Mouse (Mus musculus) adrenal gland (tissue): ENCODE results near the gene Gusb.
"Not testable (repeated sequence)": the region's sequence is repeated elsewhere in the genome, so short reads cannot be mapped to it uniquely, and the experiment has no call there.

Experiments used
- intact Hi-C: fragments of 180-260 bp; cut with DNase I; formaldehyde crosslinking; loops from one replicate; pipeline ENCODE4 v1.15.1; 2025
- long read RNA-seq, 2 experiments: library from polyadenylated mRNA; unstranded; transcript quantifications; one replicate each; pipeline ENCODE4 v2.0.0; 2020; ENCODE audit warnings: borderline replicate concordance in 1 of 2; ENCODE audit not compliant: insufficient replicate concordance in 1 of 2

Gusb gene
- long read RNA-seq, experiment 1, transcript Gusb-201 (12 exons, 2,687 nt) = major isoform, 46 of 64 reads
- long read RNA-seq, experiment 1, transcript Gusb-203 (4 exons, 2,038 nt) = minor isoform, 9 of 64 reads
- long read RNA-seq, experiment 1, partial matches to known transcripts = 2 of 64 reads
- long read RNA-seq, experiment 1, other reads (novel, unspliced or antisense) = 5 of 64 reads
- long read RNA-seq, experiment 2, transcript Gusb-203 (4 exons, 2,038 nt) = minor isoform, 13 of 77 reads
- long read RNA-seq, experiment 2, transcript Gusb-201 (12 exons, 2,687 nt) = major isoform, 51 of 77 reads
- long read RNA-seq, experiment 2, partial matches to known transcripts = 9 of 77 reads
- long read RNA-seq, experiment 2, other reads (novel, unspliced or antisense) = 3 of 77 reads

DNA sequence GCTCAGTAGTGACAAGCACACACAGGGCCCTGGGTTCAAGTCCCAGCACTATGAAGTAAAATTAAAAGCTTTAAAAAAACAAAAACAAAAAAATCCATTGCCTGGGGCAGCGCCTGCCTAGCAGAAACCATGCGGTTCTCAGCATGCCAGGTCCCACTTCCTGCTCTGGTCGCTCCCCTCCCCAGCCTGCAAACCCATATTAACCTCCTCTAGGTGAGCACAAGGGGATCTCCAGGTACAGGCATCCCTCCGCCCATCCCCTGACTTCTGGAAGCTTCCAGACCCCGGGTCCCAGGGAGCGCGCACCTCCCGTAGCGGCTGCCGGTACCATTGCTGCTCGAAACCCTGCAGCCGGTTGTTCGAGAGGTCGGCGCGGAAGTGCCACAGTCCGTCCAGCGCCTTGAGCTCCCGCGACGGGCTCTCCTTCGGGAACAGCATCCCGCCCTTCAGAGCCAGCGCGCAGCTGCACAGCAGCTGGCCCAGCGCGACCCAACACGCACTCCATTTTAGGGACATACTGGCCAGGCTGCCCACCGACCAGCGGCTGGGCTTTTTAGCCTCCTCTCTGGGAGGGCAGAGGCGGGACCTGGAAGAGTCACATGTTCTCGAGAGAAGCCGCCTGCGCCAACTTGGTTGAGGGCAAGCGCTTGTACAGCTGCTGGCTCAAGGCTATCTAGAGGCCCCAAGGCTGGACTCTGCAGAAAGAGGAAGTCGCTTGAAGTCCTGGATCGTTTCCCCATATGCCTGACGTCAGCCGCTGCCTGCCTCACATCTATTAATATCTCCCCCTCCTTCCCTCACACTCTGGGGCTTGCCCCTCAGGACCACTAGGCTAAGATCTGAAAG is at the start of gene Gusb:
Gene Gusb, minus strand, starts transcription at position 749 of the 846 bp plus-strand sequence.
- intact Hi-C loops = loop anchor here (5.0 kb wide), 1 partner anchor 160 kb away; no protein-coding TSS in a partner anchor

DNA sequence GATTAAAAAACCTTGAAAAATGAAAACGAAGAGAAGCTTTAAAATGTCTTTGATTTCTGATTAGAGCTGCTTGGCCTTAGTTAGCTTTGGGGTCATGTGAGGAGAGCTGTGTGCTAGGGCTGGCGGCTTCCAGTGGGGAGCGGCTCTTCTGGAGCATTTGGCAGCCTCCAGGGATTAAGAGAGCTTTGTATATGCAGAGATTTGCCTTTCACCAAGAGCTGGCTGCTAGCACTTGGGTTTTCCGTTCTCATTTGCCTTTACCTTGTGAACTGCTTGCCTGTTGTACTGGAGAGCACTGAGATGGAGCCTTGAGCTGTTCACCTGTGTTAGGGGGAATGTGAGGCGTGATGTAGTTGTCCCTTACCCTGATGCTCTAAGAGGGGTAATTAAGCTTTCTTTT is 49.7 kb upstream of the Gusb start:
- intact Hi-C loops = no loop called here

DNA sequence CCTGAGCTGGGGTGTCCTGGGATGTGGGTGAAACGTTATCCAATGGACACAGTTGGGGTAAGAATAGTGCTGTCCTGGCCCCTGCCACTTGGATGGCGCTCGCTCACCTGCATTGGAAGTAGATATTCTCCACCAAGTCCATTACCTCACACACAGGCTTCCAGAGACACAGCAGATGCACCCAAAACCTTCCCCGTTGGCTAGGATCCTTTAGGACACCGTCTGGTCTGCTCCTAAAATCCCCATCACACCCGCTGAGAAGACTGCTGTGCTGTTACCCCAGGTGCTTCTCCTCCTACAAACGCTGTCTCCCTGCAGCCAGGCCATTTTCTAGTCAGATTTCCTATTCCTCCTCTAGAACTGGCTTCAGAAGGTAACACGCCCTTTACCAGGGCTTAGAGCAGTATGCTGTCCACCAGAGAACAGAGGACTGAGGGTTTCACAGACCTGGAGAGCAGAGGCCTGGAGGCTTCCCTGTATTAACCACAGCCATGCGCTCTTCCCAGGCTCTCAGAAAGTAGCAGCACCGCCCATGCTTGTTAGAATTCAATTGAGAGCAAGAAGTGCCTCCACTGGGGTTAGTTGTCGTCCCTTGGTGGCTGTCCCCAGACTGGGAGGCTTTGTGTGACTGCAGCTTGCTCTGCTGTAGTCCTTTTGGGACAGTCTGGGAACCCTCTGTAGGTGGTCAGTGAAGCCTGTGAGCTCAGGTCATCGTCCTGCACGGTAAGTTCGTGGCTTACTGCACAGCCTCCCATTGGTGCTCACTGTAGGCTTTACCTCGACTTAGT is 48.4 kb upstream of the Gusb start:
- intact Hi-C loops = no loop called here

DNA sequence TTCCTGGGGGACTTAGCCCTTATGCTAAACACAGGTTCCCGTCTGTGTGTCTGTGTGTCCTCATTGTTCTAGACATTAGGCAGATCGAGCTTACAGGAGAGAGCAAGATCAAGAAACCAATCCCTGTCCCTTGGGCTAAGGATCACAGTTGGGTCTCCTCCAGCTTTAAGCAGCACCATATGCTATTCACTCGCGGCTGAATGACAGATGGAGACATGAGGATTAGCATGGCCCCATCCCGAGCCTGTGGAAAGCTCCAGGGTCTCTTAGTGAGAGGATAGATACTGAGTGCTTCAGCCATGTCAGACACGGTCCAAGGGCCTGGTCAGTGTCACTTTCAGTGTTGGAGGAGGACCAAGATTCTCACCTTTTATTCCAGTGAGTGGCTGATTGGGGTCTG is 47.6 kb upstream of the Gusb start:
- intact Hi-C loops = no loop called here

DNA sequence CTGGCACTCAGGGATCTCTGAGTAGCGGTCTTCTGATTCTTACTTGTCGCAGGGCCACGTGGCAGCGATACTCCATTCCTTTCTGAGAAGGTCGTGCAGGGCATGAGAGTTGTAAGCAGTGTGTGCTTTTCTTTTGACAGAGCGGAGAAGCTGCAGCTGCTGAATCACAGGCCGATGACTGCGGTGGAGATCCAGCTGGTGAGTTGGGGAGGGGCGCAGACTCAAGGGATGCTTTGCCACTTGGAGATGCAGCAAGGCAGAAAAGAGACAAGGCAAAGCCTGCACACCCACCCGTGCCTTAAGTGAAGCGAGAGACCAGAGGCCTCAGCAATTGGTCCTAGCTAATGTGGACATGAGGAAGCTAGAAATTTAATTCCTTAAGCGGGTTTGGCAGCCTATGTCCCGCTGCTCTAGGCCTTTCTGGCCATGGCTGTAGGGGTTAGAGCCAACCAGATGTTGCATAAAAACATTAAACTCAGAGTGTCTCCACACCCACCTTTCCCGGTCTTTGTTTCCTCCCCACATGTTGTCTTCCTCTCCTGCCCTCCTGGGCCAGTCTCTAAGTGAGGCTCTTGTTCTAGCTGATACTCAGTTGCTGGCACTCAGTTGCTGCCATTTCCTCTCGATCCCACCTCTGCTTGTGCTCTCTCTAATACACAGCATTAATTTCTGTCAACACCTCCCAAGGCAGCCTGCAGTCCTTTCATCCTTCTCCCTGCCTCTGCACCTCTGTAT is 46.1 kb upstream of the Gusb start:
- intact Hi-C loops = loop anchor here (5.0 kb wide), 1 partner anchor 88 kb away; no protein-coding TSS in a partner anchor

DNA sequence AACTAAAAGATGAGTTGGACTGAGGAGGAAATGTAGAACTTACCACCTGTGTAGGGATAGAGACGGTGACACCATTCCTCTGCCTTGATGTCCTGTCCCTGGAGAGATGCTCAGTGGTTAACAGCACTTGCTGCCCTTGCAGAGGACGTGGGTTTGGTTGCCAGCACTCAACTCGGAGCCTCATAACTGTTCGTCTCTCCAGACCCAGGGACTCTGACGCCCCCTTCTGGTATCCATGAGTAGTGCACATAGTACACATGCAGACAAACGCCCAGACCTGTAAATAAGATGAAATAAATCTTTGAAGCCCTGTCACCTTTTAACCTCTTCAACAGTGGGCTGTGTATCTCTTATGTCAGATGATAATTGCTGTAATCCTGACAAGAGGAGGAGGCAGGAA is 44.2 kb upstream of the Gusb start:
- intact Hi-C loops = loop anchor here (5.0 kb wide), 1 partner anchor 90 kb away; no protein-coding TSS in a partner anchor

DNA sequence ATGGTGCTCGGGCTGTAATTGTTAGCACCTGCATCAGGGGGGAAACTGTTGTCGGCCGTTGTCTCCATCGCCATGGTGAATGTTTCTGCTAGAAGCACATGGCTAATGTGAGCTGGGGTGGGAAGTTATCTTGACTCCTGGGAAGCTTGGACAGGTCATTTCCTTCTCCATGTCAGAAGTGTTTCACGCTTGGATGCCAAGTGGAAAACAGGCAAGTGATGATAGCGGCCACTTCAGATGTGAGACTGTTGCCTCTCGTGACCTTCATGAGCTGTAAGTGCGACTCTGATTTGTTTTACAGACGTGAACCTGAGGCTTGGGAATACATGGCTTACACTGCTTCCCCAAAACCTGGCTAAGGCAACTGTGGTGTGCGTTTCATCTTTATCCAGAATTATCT is 43.7 kb upstream of the Gusb start:
- intact Hi-C loops = loop anchor here (5.0 kb wide), 1 partner anchor 91 kb away; no protein-coding TSS in a partner anchor

DNA sequence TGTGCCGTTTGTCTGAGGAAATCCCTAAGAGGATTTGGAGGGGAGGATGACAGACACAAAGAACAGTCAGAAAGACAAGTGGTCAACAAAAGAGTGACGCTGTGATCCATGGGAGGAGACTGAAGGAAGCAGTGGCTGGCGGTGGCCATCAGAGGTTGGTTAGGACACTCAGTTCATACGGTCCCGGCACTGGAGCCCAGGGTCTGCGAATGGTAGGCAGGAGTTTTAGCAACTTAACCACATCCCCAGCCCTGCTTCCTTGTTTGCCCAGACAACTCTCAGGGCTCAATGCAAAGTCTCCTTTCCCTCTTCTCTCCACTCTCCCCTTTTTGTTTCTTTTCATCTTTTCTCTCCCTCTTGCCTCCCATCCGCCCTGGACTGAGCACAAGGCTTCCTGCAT is 43.3 kb upstream of the Gusb start:
- intact Hi-C loops = loop anchor here (5.0 kb wide), 1 partner anchor 91 kb away; no protein-coding TSS in a partner anchor

DNA sequence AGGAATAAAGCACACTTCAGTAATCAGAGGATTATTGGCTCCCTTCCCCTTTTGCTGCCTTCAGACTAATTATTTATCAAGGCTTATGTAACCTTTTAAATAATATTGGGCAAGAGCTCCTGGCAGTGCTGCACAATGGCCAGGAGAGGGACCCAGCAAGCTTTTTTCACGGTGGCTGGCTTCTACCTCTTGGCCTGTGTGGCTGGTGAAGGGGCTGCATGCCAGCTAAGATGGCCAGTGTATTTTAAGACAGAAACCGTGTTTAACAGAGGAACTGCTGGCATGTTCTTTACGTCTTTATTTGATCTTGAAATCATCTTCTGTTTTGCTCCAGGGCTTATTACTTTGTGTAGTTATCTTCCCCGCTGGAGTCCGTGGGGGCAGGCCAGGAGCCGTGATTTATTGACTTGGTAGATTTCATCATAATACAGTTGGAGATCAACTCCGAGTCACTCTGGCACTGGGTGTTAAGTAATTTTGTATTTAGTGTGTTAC is 41.4 kb upstream of the Gusb start:
- intact Hi-C loops = loop anchor here (5.0 kb wide), 1 partner anchor 37 kb away; no protein-coding TSS in a partner anchor

DNA sequence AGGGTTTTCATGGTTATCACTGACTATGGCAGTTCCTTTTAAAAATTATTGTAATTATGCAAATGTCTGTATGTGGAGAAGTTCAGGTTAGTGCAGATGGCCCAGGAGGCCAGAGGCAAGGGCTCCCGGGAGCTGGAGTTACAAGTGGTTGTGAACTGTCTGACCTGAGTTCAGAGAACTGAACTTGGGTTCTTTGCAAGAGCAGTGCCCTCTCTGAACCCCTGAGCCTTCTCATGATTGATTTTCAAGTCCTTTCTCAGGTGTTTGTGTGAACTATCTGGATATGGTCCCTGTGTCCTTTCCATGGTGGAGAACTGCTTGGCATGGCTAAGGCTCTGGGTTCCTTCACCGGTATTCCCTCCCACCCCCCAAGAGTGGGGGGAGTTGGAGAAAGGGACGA is 40.9 kb upstream of the Gusb start:
- intact Hi-C loops = loop anchor here (5.0 kb wide), 1 partner anchor 36 kb away; no protein-coding TSS in a partner anchor

DNA sequence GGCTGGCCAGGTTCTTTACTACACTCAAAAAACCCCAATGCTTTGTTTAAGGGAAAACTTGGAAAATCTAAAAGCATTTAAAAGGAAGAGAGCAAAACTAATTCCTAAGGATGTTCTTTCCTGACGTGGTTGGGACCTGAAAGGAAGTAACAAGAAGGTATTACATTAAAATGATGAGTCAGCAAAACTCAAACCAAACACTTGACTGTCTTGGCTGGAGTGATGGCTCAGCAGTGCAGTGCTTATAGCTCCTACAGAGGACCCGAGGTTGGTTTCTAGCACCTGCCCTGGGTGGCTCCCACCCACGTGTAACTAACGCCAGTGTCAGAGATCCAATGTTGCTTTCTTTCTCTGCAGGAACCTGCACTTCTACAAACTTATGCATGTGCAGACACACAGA is 38.4 kb upstream of the Gusb start:
- intact Hi-C loops = loop anchor here (5.0 kb wide), 1 partner anchor 34 kb away; no protein-coding TSS in a partner anchor

DNA sequence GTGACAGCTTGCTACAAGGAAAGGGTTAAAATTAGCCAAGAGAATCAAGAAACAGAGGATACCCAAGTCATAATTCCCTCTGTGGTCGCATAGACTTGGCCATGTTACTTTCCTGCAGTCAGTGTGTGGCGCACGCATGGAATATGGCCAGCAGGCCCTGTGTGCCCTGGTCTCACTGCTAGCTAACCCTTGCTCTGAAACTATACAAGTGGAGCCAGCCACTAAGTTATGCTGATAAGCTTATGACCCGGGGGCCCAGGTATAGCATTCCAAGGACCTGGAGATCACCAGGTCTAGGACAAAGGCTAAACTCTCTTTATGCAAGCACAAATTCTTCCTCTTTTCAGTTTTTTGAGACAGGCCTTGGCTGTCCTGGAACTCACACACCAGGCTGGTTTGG is 37.9 kb upstream of the Gusb start:
- intact Hi-C loops = loop anchor here (5.0 kb wide), 1 partner anchor 33 kb away; no protein-coding TSS in a partner anchor

DNA sequence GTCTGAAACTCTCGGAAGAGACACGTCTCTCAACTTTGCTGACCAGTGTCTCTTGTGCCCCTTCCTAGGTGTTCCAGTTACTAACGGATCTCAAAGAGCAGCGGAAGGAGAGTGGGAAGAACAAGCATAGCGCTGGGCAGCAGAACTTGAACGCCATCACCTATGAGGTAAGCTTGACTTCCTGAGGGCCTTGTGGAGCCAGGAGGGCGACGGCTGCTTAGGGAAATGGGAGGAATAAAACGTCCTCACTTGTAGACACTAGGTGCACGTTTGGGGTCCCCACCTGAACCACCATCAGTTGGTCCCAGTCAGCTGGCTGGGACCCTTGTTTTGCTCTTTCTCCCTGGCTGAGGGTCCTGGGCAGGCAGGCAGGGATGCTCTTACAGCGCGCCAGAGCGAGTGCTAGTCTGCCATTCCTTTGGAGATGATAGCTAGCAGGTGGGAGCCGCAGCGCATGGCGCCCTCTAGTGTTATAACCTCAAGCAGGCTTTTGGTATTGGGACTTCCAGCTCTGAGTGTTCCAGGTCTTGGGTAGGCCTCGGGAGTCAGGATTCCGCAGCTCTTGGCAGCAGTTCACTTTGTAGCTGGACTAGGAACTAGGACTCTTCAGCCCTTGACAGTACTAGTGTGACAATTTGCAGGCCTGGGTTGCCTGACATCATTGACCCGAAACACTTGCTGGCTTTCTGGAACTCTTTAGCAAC is 35.1 kb upstream of the Gusb start:
- intact Hi-C loops = loop anchor here (2.0 kb wide), 1 partner anchor 15 kb away; no protein-coding TSS in a partner anchor

DNA sequence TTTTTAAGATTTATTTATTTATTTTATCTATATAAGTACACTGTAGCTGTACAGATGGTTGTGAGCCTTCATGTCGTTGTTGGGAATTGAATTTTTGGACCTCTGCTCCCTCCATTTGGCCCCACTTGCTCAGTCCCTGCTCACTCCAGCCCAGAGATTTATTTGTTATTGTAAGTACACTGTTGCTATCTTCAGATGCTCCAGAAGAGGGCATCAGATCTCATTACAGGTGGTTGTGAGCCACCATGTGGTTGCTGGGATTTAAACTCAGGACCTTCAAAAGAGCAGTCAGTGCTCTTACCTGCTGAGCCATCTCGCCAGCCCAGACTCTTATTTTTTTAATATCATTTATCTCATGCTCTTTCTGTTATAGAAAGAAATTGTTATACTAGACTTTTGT is 33.5 kb upstream of the Gusb start:
- intact Hi-C loops = not testable (repeated sequence)

DNA sequence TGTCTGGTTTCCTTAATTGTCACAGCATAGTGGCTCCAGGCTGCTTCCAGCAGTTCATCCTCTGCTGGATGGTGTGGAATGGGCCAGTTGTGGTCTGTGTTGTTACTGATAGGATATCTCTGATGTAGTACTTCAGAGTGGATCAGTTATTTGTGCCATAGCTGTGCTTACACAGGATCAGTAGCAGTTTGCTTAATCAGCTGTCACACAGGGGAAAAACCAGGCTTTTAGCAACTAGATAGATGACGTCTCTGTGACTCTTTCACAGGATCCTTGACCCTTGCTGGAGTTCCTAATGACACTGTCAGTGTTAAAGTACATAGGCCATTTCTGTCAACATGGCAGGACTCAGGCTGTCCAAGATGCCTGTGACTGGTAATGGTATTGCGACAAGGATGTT is 31.0 kb upstream of the Gusb start:
- intact Hi-C loops = no loop called here

DNA sequence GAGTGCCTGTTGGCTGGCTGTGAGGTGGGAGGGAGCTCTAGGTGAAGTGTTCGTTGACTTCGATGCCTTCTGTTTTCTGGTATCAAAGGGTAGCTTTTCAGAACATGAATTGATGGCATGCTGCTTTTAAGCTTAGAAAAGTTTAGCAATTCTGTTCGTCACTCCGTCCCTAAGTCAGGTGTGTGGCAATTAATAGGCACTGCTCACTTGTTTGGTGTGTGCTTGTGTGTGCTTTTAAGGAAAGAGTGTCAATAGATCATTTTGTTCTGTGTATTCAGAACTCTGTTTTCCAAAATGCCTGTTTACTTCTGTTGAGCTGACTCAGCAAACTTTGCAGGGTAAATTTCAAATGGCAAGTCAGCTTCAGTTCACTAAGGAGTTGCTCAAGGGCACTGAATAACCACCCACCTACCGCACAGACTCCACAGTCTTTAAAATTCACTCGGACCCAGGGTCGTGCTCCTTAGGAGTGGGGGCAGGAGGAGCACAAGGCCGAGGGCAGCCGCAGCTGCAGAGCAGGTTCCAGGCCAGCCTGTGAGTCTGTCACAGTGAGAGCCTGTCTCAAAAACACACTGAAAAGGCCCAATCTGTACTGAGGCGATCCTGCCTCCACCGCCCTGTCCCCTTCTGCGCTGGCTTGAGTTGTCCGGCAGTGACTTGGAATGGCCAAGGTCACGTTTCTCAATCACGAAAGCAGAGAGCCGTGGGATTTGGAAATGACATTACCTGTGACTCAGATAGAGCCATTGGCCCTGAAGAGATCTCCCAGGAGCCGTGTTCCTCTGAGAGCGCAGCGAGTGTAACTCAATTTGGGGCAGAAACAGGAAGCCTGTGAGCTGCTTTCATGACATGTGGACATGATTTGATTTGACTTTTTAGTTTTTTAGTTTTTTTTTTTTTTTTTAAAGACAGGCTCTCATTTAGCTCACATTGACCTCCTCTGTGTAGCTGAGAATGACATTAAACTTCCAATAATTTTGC is 28.9 kb upstream of the Gusb start:
- intact Hi-C loops = no loop called here

DNA sequence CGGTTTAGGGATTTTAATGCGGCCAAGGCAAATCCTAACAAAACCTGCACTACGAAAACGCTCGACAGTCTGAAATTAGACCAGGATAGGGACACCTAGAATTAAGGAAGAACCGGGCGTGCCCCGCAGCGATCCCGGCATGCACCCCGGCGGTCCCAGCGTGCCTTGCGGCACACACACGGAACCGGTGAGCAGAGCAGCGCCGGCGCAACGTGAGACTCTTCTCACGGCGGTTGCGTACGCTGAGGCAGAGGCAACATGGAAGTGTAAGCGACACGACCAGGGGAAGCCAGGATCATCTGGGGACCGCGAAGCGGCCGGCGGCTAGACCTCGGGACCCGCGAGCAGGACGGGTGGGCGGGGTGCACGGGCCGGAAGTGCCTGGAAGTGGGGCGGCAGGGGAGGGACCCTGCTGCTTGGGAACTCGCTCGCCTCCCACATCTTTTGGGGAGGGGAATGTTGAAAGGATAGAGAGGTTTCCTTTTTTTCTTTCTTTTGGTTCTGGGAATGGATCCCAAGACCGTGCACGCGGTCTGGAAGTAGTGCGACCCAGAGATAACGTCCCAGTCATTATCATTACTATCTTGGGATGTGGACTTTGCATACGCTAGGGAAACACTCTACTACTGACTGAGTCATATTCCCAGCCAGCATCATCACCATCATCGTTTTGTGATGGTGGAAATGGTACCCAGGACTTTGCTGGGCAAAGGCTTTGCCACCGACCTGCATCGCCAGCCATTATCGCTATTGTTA is 26.5 kb upstream of the Gusb start, which contains the start of the genes Asl and Crcp:
Gene Asl, minus strand, starts transcription at position 106 of the 756 bp plus-strand sequence.
Gene Crcp, plus strand, starts transcription at position 149 of the 756 bp plus-strand sequence.
- intact Hi-C loops = no loop called here
